Mouse (Mus musculus) forebrain, embryonic 11.5 days (tissue): ENCODE data around the gene Arpc4. TPM values are rescaled to one million over a fixed set of nuclear protein-coding genes. Genes with fewer than 3 reads are reported as not detected.
A peak's percentile ranks its signal among the peaks of the same experiment; 100 is the strongest.

Experiments
- ATAC-seq: fragments of 200-750 bp; cut with Nextera tagmentation; replicated peaks from 2 replicates; pipeline ENCODE4 v1.8.0; 2017; ENCODE audit warnings: moderate TSS enrichment; ENCODE audit not compliant: low FRiP score
- DNase-seq: peaks from one replicate; pipeline ENCODE4 v3.0.0-alpha.2; 2017; ENCODE audit warnings: low spot score
- H3K27ac ChIP-seq: fragments of 300-500 bp; sonication (generic); 2 replicates; pipeline ENCODE4 v1.5.1; 2014; ENCODE audit warnings: low read depth, low read length
- H3K27me3 ChIP-seq: fragments of 300-500 bp; sonication (generic); 2 replicates; pipeline ENCODE4 v1.6.1; 2014; ENCODE audit warnings: mild to moderate bottlenecking, low read length, mixed read lengths; ENCODE audit not compliant: control insufficient read depth, insufficient read depth
- H3K36me3 ChIP-seq: fragments of 300-500 bp; sonication (generic); 2 replicates; pipeline ENCODE4 v1.6.1; 2014; ENCODE audit warnings: mild to moderate bottlenecking, low read length, moderate library complexity, mixed read lengths; ENCODE audit not compliant: control insufficient read depth, insufficient read depth
- H3K4me1 ChIP-seq: fragments of 300-500 bp; sonication (generic); replicated peaks from 2 replicates; pipeline ENCODE4 v1.6.1; 2014; ENCODE audit warnings: low read length, mixed read lengths; ENCODE audit not compliant: control insufficient read depth, insufficient read depth
- H3K4me2 ChIP-seq: fragments of 300-500 bp; sonication (generic); 2 replicates; pipeline ENCODE4 v1.6.1; 2014; ENCODE audit warnings: low read depth, mild to moderate bottlenecking, low read length, moderate library complexity, mixed read lengths; ENCODE audit not compliant: severe bottlenecking
- H3K4me3 ChIP-seq: fragments of 300-500 bp; sonication (generic); 2 replicates; pipeline ENCODE4 v1.5.1; 2014; ENCODE audit warnings: low read depth, low read length
- H3K9ac ChIP-seq: fragments of 300-500 bp; sonication (generic); 2 replicates; pipeline ENCODE4 v1.6.1; 2014; ENCODE audit warnings: low read length
- H3K9me3 ChIP-seq: fragments of 300-500 bp; sonication (generic); 2 replicates; pipeline ENCODE4 v1.6.1; 2016; ENCODE audit warnings: low read length, mixed read lengths; ENCODE audit not compliant: control insufficient read depth
- WGBS: fragments of 180-500 bp; shearing (Covaris S2); extraction: QIAGEN DNeasy Blood & Tissue Kit; methylation state at CpG from one replicate; pipeline ENCODE4 v1.1.7; 2014; 5-methylcytosine and 5-hydroxymethylcytosine counted together
- polyA plus RNA-seq: library from polyadenylated mRNA; unstranded; fragments of >200 nt; fragmentation: Nextera tagmentation; extraction: Ambion mirVana; gene quantifications from 2 replicates; pipeline ENCODE4 v1.2.1, GENCODE M21; 2014

Arpc4 gene
- polyA plus RNA-seq, 1 experiment from 2014 or later = 180 TPM

DNA sequence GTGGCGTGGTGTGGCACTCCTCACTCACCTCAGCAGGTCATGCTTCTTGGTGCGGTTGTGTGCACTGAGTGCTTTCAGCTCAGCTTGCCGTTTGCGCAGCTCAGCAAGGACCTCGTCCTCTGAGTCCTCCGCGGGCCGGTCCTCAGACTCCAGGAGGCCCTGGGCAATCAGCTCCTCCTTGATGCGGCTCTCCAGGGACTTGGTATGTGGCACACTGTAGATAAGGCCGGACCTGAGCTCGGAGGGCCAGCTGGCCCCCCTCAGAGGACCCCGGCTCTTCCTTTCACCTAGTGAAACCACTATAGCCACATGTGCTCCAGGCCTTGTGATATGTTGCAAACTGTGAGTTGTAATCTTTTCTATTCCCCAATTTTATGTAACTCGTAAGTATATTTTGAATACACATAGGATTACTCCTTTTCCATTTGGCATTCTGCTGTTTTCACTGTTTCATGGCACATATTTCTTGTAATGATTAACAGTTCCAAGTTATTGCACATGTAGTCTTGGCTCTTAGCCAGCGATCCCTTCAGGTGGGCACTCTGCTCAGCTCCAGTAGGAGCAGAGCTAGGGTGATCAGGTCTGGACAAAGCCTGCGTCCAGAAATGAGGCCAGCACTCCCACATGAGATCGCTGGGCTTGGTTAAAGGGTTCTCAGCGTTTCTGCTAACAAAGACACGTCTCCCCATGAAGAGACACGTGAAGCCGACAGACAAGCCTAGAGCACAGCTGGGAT lies 7.6 kb upstream of the Arpc4 start:
- H3K27me3 ChIP-seq = no peaks in the 10 kb centered on the region
- no peak overlapping the region for H3K27ac ChIP-seq
- H3K4me1 ChIP-seq = no peaks in the 10 kb centered on the region
- H3K36me3 ChIP-seq = peaks cover 11% of the 10 kb centered on the region; the same call in 1 of the 2 replicates
- no peak overlapping the region for H3K4me2 ChIP-seq
- WGBS = 91% methylated on average over 20 of the region's 20 CpGs
- DNase-seq (no peak), ATAC-seq (no peak)
- H3K9ac ChIP-seq = no peak overlapping the region
- H3K9me3 ChIP-seq = no peaks in the 10 kb centered on the region
- H3K4me3 ChIP-seq = no peak overlapping the region

DNA sequence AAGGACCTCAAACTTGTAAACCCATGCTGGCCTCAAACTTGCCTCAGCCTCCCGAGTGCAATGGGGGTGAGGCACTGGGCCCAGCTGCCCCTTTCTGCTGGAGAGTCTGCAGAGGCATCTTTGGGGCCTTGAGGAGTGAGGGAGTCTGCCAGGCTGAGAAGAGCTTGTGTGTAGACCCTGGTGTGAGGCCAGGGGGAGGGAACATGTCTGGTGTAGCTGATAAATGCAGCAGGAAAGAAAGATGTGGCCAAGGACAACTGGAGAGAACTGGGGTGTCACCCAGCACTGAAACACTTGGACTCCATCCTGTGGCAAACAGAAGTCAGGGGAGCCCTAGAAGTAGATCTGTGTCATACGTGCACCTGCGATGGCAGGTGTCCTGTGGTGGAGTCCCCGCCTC lies 4.4 kb upstream of the Arpc4 start:
- Histone ChIP-seq H3K4me1 (peaks cover 2% of the 10 kb centered on the region; the same call in 1 of the 2 replicates), H3K9ac (no peak overlapping the region), H3K27me3 (no peaks in the 10 kb centered on the region), H3K4me2 (no peak overlapping the region), H3K9me3 (no peaks in the 10 kb centered on the region), H3K4me3 (no peak overlapping the region), H3K27ac (no peak overlapping the region), H3K36me3 (peaks cover 11% of the 10 kb centered on the region; the same call in 1 of the 2 replicates)
- WGBS = 93% methylated on average over 4 of the region's 4 CpGs
- ATAC-seq (no peak), DNase-seq (no peak)

- peaks cover 4% of the 10 kb centered on the region for H3K4me1 ChIP-seq
- H3K27me3 ChIP-seq = no peaks in the 10 kb centered on the region
- no peak for ATAC-seq
- H3K4me2 ChIP-seq = peak overlapping the region; percentile 84
- H3K4me3 ChIP-seq = peak overlapping the region; percentile 94
- no peak for DNase-seq
- H3K36me3 ChIP-seq = peaks cover 6% of the 10 kb centered on the region; the same call in 1 of the 2 replicates
- 10% methylated on average over 7 of the region's 7 CpGs for WGBS
- H3K9me3 ChIP-seq = no peaks in the 10 kb centered on the region
- peak overlapping the region; percentile 85 for H3K27ac ChIP-seq
- peak overlapping the region; percentile 87 for H3K9ac ChIP-seq
Measured at GRCm38 (mm10) chr6:113377172-113377495, 781 bp upstream of the Arpc4 start.

DNA sequence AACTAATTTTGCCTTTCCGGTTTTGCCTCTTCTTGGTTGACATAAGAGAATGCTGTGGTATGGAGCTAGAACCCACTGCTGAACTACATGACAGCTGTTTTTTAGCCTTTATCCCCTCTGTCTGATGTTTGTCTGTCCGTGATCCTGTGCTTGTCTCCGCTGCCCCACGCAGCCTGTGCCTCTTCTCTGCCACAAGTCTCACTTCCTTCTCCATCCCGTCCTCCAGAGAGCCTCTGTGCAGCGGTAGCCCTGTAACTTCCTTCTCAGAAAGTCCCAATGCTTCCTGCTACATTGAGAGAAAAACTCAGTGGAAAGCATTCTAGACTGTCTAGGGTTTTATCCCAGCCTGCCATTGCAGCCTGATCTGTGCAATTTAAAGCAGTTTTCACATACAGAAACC lies 1.3 kb downstream of the Arpc4 start:
- ATAC-seq (no peak), DNase-seq (no peak)
- Histone ChIP-seq H3K4me1 (peaks cover 4% of the 10 kb centered on the region), H3K27ac (no peak overlapping the region), H3K27me3 (no peaks in the 10 kb centered on the region), H3K9me3 (no peaks in the 10 kb centered on the region), H3K9ac (no peak overlapping the region), H3K36me3 (peaks cover 9% of the 10 kb centered on the region; the same call in 1 of the 2 replicates), H3K4me2 (peak overlapping the region; percentile 84; the same call in 1 of the 2 replicates), H3K4me3 (no peak overlapping the region)
- 91% methylated on average over 6 of the region's 6 CpGs for WGBS

- H3K9me3 ChIP-seq = no peaks in the 10 kb centered on the region
- H3K9ac ChIP-seq = no peak overlapping the region
- WGBS = 95% methylated on average over 11 of the region's 11 CpGs
Measured at GRCm38 (mm10) chr6:113380480-113380879, 2.6 kb downstream of the Arpc4 start.

DNA sequence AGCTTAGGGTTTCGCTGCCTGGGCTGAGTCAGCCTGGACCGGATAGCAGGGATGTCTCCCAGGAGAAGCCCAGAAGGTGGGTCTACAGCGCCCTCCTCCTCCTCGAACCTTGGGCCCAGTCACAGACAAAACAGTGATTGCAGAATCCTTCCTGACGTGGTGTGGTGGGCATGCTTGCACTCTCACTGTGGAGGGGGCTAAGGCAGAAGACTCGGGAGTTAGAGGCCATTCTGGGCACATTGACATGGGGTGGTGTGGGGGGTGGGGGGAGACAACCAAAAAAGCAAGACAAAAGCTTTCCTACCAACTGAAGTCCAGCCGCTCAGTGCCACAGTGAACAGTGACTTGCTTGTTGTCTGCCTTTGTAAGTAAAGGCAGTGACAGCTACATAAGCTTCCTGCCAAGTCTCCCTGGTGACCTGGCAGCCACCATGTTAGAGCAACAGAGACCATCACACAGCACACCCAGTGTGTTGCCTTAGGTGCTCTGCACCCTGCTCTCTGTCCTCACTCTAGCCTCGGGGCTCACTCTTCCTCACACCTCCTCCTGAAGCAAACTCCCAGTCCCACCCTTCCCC lies 6.5 kb downstream of the Arpc4 start:
- H3K4me3 ChIP-seq = no peak overlapping the region
- 91% methylated on average over 8 of the region's 8 CpGs for WGBS

More at GRCm38 (mm10) chr6:113380480-113380879, 2.6 kb downstream of the Arpc4 start:
- no peak for DNase-seq
- Histone ChIP-seq H3K4me3 (no peak overlapping the region), H3K4me2 (no peak overlapping the region), H3K36me3 (peaks cover 13% of the 10 kb centered on the region; the same call in 1 of the 2 replicates), H3K27me3 (no peaks in the 10 kb centered on the region), H3K27ac (no peak overlapping the region), H3K4me1 (peaks cover 4% of the 10 kb centered on the region)
- no peak for ATAC-seq

GRCm38 (mm10) chr6:113385160-113385714 lies 7.3 kb downstream of the Arpc4 start:
- ATAC-seq (no peak), DNase-seq (no peak)
- 92% methylated on average over 11 of the region's 11 CpGs for WGBS
- Histone ChIP-seq H3K4me2 (no peak overlapping the region), H3K36me3 (peaks cover 18% of the 10 kb centered on the region; the same call in 1 of the 2 replicates), H3K27me3 (no peaks in the 10 kb centered on the region), H3K9me3 (no peaks in the 10 kb centered on the region), H3K4me1 (no peaks in the 10 kb centered on the region), H3K27ac (no peak overlapping the region), H3K9ac (no peak overlapping the region), H3K4me3 (no peak overlapping the region)

More for the DNA sequence above, 6.5 kb downstream of the Arpc4 start:
- Histone ChIP-seq H3K9me3 (no peaks in the 10 kb centered on the region), H3K27ac (no peak overlapping the region), H3K27me3 (no peaks in the 10 kb centered on the region), H3K4me2 (no peak overlapping the region), H3K9ac (no peak overlapping the region), H3K4me1 (no peaks in the 10 kb centered on the region; the same call in 1 of the 2 replicates), H3K36me3 (peaks cover 18% of the 10 kb centered on the region; the same call in 1 of the 2 replicates)
- no peak for ATAC-seq
- DNase-seq = no peak

DNA sequence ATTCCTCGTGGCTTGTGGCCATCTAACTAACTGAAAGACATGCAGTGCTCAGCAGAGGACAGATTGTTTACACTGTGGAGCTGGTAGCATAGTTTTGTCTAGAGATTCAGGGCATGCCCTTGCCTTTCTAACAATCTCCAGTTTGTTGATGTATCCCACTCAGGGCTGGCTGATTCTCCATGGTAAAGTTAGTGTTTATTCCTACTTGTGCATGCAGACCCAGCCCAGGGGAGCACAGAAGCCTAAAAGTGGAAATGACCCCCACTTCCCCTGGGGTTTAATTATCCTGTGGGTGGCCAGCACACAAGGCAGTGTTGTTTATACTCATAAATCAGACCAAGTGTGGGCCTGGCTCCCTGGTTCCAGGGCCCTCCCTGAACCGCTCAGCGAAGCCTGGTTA lies 8.1 kb downstream of the Arpc4 start:
- Histone ChIP-seq H3K4me3 (no peak overlapping the region), H3K9me3 (no peaks in the 10 kb centered on the region), H3K4me2 (no peak overlapping the region), H3K27me3 (no peaks in the 10 kb centered on the region), H3K27ac (no peak overlapping the region), H3K4me1 (no peaks in the 10 kb centered on the region), H3K36me3 (peaks cover 18% of the 10 kb centered on the region; the same call in 1 of the 2 replicates), H3K9ac (no peak overlapping the region)
- DNase-seq = no peak
- WGBS = 93% methylated on average over 3 of the region's 3 CpGs
- ATAC-seq = no peak
